Mouse (Mus musculus): ENCODE data around the gene Psmd11.
A peak's percentile ranks its signal among the peaks of the same experiment; 100 is the strongest.
"Not testable (repeated sequence)": the region's sequence is repeated elsewhere in the genome, so short reads cannot be mapped to it uniquely, and the experiment has no call there.

Gene Psmd11

DNA sequence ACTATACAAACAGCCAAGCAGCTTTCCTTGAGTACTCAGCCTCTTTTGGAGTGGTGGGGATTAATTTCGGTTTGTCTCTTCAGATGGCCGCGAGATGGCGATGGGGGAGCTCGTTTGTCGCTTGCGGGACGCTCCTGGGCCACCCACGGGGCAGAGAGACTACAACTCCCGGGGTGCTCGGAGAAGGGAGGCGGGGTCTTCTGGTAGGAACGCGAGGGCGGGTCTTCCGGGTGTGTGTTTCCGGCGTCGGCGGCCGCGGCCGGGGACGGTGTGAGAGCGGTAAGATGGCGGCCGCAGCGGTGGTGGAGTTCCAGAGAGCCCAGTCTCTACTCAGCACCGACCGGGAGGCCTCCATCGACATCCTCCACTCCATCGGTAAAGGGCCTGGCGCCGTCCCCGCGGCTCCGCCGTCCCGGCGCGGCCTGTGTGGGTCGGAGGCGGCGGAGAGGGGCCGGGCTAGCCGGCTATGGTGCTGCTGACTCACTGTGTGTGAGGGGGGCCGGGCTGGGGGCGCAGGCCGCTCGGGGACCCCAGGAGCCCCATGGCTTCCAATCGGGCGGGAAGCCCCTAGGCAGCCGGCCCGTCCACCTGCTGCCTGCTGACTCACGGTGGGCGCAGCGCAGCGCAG lies at the start of gene Psmd11:
Psmd11 (plus strand) TSS at position 235 of the 628 bp plus-strand sequence.
- peak; percentile 99 for DNase-seq

DNA sequence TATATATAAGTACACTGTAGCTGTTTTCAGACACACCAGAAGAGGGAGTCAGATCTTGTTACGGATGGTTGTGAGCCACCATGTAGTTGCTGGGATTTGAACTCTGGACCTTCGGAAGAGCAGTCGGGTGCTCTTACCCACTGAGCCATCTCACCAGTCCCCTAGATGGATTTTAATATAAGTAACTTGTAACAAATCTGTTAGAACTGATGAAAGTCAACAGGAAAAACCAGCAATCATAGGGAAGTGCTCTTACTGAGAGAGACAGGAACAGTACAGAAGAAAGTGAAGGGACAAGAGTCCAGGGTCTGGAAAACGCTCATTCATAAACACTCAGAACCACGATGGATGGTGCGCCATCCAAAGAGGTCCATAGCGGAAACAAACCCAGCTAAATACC lies 49.2 kb upstream of the Psmd11 start:
- peak; percentile 45 for DNase-seq

- no peak for DNase-seq
These were observed 45.8 kb upstream of the Psmd11 start for GRCm38 (mm10) chr11:80382626-80383018.

GRCm38 (mm10) chr11:80383019-80383625 lies 45.3 kb upstream of the Psmd11 start, which contains the start of gene Zfp207:
Gene Zfp207 (plus strand): TSS chr11:80383279.
- peak; percentile 100 for DNase-seq

DNA sequence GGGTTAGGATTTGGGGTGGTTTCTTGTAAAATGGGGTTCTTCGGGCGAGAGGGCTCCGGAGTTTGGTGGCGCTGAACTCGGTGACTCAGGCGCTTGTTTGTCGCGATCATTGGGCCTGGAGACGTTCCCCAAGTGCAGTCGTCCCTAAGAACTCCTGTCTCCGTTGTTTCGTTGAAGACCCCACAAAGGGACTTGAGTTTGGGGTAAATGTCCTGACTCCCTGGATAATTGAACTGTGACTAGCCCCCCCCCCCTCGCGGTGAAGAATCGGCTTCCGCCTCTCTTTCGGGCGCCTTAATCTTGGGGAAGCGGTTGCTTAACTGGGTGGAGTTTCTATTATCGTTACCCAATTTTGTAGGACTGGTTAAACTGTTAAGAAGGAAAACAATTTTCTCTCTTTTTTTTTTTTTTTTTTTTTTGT lies 44.8 kb upstream of the Psmd11 start:
- no peak for DNase-seq

GRCm38 (mm10) chr11:80384461-80384860 lies 44.0 kb upstream of the Psmd11 start:
- peak; percentile 87 for DNase-seq

GRCm38 (mm10) chr11:80385055-80385454 lies 43.4 kb upstream of the Psmd11 start:
- DNase-seq = peak; percentile 86

DNA sequence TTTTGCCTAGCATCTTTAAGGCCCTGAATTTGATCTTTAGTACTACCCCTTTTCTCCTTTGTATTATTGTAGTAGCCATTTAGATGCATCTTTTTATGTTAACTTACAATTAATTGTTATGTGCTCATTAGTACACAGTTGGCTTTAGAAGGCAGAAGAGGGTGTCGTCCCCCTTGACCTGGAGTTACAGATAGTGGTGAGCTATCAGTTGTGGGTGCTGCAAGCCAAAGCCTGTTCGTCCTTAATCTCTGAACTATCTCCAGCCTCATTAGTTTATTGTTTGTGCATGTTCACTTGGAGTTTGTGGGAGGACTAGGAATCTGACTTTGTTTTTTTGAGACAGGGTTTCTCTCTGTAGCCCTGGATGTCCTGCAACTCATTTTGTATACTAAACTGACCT lies 41.6 kb upstream of the Psmd11 start:
- DNase-seq = no peak

DNA sequence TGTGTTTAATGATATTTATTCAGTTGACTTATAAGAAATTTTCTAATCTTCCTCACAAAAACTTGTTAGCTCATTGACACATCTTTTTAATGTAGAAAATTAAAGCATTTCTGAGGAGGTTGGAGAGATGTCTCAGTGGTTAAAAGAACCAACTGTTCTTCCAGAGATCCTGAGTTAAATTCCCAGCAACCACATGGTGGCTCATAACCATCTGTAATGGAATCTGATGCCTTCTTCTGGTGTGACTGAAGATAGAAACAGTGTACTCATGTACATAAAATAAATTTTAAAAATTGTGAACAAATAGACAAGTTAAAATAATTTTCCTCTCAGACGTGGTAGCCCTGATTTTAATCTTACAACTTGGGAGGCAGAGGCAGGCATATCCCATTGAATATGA lies 38.5 kb upstream of the Psmd11 start:
- DNase-seq = no peak

DNA sequence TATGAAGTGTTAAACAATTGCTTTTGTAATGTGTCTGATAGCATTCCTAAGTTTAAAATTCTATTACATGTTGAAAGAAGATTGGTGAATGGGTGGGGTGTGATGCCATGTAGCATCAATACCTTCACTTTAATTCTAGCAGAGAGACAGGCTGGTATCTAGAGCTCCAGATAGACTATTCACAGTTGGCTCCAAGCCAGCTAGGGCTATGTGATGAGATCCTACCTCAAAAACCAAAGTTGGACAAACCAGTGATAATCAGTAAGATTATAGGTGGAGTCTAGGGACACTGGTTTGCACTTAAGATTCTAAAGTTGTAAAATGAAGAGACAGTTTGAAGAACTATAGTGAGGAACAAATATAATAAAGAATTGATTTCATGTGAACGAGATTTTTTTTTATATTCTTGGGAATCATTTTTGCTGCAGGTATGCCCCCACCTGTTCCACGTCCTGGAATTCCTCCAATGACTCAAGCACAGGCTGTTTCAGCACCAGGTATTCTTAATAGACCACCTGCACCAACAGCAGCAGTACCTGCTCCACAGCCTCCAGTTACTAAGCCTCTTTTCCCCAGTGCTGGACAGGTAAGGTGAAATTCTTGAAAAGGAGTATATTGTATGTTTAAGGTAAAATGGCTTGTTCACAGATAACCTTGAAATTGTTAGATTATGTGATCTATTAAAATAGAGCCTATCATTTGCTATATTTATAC lies 36.9 kb upstream of the Psmd11 start:
- peak; percentile 68 for DNase-seq

GRCm38 (mm10) chr11:80395930-80396329 lies 32.5 kb upstream of the Psmd11 start:
- no peak for DNase-seq

GRCm38 (mm10) chr11:80396617-80397016 lies 31.8 kb upstream of the Psmd11 start:
- no peak for DNase-seq

- not testable (repeated sequence) for DNase-seq
These were observed 20.5 kb upstream of the Psmd11 start for GRCm38 (mm10) chr11:80407878-80408277.

DNA sequence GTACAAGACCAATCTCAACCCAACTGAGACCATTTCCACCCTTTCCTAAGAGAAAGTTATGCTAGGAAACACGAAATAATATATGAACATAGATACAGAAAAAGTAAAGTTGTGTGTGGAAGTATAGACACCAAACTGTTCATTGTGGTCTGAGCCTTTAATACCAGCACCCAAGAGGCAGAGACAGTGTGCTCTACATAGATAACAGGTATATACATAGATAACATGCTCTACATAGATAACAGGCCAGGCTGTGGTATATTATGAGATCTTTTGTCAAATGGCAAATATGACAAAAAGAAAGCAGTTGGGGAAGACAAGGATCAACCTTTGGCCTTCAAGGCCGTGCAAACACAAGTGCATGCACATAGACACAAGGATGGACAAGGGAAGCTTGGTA lies 18.0 kb upstream of the Psmd11 start:
- DNase-seq = no peak

DNA sequence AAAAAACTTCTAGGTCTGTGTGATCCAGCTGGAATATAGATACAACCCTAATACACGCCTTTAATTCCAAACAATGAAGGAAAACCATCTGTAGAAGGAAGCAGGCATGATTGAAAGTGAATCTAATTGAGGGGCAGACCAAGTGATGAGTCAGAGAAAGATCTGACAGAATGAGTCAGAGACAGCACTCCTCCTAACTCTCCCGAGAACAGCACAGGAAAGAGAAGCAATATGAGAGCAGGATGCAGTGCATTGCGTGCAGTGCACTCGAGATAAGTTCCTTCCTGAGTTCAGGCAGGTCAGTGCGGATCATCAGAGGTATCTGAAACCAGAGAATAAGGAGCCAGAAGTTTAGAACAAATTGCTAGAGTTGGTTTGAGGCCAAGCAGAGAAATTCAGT lies 11.3 kb upstream of the Psmd11 start:
- DNase-seq = no peak

DNA sequence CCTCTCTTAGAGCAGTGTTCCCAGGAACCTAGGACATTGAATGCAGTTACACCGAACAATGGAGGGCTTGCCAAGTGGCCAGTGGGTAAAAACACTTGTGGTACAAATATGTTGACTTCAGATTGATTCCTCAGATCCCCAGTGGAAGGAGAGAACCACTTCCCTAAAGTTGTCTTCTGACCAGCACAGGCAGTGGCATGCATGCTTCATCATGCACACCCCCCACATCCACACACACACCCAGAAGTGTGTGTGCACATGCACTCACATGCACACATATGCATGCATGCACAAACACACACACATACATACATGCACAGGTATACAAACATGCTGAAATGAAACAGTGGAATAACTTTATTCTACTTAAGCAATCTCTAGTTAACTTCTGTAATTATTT lies 8.7 kb upstream of the Psmd11 start:
- no peak for DNase-seq

GRCm38 (mm10) chr11:80420202-80420984 lies 8.0 kb upstream of the Psmd11 start:
- DNase-seq = no peak

DNA sequence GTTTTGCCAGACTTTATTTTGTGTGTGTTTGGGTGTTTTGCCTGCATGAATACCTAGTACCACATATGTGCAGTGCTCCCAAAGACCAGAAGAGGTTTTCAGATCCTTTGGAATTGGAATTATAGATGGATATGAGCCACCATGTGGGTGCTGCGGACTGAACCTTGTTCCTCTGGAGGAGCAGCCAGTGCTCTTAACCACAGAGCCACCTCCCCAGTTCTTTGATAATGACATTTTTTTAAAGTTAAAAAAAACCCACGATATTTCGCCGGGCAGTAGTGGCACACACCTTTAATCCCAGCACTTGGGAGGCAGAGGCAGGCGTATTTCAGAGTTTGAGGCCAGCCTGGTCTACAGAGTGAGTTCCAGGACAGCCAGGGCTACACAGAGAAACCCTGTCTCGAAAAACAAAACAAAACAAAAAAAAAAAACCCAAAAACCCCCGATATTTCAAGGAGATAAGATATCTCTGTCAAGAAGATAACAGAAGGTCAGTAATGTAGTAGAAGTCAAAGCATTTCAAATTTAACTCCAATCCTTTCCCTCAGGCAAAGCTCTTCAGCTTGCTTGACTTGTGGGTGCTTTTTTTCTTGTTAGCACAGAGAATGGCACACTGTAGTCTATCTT lies 6.9 kb upstream of the Psmd11 start:
- no peak for DNase-seq

GRCm38 (mm10) chr11:80424691-80425090 lies 3.7 kb upstream of the Psmd11 start:
- DNase-seq = no peak

DNA sequence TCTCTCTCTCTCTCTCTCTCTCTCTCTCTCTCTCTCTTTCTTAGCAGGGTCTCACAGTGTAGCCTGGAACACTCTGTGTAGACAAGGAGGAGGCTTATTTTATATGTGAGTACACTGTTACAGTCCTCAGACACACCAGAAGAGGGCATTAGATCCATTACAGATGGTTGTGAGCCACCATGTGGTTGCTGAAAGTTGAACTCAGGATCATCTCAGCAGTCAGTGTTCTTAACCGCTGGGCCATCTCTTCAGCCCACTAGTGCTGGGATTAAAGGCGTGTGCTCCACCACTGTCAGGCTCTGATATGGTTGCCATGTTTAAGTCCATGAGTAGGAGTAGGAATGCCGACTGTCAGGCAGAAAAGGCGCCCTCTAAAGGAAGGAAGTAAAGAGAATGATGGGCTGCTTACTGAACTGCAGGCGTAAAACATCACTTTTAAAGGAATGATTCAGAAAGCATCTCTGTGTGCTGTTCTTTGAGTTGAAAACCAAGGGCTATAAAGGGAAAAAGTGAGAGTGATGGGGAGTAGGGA lies 3.1 kb upstream of the Psmd11 start:
- no peak for DNase-seq

DNA sequence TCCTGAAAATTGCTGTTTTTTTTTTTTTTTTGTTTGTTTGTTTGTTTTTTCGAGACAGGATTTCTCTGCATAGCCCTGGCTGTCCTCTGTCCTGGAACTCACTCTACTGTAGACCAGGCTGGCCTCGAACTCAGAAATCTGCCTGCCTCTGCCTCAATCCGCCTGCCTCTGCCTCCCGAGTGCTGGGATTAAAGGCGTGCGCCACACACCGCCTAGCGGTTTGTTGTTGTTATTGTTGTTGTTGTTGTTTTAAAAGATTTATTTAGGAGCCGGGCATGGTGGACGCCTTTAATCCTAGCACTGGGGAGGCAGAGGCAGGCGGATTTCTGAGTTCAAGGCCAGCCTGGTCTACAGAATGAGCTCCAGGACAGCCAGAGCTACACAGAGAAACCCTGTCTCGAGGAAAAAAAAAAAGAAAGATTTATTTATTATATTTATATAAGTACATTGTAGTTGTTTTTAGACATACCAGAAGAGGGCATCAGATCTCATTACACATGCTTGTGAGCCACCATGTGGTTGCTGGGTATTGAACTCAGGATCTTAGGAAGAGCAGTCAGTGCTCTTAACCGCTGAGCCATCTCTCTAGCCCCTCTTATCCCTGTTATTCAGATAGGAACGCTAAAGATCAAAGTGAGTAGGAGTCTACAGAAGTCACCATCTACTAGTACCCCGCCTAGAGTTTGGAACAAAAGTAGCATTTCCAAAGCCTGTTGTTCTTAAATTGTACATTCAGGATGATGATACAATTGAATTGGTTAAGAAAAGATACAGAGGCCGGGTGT lies 2.2 kb upstream of the Psmd11 start:
- DNase-seq = peak; percentile 59

GRCm38 (mm10) chr11:80429009-80429475 lies 627 bp downstream of the Psmd11 start:
- no peak for DNase-seq

Data from heart, adult 11 months (tissue).